Mouse (Mus musculus): ENCODE data around the gene Kcnh6. TPM values are rescaled to one million over a fixed set of nuclear protein-coding genes. Genes with fewer than 3 reads are reported as not detected.
"Not testable (repeated sequence)": the region's sequence is repeated elsewhere in the genome, so short reads cannot be mapped to it uniquely, and the experiment has no call there.

The Kcnh6 gene
- total RNA-seq, 1 experiment from 2014 or later: 0.21 TPM

DNA sequence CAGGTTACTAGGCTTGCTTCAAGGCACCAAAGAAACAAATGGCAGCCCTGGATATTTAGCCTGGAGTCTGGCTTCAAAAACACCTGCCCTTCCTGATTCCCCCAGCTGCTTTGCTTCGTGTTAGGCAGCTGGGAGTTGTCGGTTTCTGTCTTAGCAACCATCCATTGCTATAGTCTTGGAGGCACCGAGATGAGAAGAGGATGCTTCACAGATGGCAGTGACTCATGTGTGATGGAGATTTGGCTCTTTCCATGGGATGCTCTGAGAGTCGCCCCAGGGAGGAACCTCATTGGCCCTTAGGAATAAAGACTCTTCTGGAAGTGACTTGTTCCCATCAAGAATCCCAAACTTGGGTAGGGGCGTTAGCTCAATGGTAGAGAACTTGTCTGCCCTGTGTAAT lies 8.5 kb downstream of the Kcnh6 start:
- DNase-seq: no peak

DNA sequence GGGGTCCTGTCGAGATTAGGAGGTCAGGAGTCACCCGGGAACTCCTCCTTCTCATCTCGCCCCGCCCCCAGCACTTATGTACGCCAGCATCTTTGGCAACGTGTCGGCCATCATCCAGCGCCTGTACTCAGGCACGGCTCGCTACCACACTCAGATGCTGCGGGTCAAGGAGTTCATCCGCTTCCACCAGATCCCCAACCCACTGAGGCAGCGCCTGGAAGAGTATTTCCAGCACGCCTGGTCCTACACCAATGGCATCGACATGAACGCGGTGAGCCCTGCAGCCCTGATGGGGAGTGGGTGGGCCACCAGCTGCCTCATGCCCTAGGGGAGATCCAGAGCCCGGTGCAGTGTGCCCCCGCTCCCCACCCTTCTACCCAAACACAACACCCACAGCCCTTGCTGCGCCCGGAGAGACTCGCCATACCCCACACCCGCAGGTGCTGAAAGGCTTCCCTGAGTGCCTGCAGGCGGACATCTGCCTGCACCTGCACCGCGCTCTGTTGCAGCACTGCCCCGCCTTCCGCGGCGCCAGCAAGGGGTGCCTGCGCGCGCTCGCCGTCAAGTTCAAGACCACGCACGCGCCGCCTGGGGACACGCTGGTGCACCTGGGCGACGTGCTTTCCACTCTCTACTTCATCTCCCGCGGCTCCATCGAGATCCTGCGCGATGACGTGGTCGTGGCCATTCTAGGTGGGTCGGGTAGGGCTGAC lies 12.3 kb downstream of the Kcnh6 start:
- DNase-seq: no peak

DNA sequence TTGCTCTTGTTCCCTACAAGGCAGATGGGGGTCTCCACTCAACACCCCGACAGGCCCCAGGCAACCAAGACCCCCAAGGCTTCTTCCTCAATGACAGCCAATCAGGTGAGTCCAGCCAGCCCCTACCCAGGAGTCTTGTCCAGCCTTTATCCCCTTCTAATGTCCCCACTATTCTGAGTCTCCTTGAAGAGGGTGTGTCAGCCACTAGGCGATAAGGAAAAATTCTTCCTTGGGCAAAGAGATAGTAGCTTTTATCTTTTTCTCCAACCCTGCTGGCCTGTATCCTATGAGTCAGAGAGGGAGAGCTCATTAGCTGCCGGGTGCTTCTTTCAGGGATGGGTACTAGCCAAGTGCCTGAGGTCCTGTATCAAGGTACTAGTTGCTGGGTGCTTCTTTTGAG lies 17.9 kb downstream of the Kcnh6 start:
- DNase-seq: no peak

DNA sequence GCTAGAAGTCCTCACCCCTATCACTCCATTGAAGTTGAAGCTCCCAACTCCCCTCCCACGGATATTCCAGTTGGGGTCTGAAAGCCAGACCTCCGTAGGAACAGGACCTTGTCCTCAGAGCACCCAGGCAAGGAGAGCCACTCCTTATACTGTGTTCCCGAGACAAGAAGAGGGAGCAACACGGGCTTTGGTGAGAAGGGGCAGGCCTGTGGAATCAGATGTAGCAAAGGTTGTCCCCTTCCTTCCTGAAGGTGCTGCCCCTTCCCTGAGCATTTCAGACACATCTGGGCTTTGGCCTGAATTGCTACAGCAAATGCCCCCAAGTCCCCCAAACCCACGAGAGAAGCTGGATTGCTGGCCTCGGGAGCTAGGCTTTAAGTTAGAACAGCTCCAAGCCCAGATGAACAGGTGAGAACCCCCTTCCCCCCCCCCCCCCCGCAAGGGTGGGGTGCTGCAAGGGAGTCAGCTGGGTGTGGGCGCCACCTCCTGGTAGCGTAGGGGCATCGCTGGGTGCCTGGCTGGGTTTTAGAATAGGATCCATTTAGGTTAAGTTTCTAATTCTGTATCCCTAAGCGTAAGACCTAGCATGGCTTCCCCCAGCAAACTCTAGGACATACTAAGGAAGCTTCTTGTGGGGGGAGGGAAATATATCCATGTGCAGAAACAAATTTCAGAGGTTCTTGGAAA lies 18.7 kb downstream of the Kcnh6 start:
- DNase-seq: peak; percentile 64

DNA sequence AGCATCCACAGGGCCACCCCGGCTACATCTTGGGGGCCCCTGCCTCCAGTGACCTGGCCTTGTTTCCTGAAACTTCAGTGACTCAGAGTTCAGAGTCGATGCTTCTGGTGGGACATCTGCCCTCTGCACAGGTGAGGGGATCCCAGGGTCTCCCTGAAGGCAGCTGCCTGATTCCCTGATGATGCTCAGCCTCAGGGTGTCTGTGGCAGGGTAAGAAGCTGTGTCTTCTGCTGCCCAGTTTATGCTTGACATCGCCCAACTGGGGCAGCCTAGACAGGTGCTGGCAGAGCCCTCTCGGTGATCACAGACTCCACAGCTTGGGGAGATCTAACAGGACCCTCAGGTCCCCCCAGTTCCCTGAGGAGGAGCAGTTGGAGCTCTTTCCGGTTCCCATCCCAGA lies 19.7 kb downstream of the Kcnh6 start:
- no peak for DNase-seq

DNA sequence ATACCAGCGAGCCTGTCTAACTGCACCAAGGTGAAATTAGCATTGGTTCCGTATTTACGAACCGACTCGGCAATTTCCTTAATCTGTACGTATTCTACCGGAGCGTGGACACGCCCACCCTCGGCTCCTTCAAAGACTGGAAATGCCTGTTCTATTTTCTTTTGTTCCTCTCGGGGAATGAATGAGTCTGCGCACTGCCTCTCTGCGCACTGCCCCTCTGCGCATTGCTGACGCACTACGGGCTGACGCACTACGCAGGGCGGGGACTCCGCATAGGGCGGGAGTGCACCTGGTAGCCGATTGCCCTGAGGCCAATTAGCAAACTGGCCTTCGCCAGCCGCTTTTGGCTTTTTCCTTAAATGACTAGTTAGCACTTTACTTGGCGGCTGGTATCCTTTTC lies 24.1 kb downstream of the Kcnh6 start:
- DNase-seq: not testable (repeated sequence)

DNA sequence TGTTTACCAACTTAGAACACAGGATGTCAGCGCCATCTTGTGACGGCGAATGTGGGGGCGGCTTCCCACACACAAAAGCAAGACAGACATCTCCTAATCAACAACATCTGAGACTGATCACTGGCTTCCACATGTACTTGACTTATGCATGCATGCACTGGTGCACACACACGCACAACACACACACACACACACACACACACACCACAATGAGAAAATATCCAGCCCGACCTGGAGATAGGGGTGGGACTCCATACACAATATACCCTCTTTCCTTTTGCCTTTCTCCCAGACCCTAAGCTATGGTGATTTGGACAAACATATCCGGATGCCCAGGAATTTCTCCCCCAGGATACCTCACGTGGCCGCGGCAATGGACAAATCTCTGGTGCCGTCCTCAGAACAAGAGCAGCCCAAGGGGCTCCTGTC lies 25.6 kb downstream of the Kcnh6 start:
- no peak for DNase-seq

DNA sequence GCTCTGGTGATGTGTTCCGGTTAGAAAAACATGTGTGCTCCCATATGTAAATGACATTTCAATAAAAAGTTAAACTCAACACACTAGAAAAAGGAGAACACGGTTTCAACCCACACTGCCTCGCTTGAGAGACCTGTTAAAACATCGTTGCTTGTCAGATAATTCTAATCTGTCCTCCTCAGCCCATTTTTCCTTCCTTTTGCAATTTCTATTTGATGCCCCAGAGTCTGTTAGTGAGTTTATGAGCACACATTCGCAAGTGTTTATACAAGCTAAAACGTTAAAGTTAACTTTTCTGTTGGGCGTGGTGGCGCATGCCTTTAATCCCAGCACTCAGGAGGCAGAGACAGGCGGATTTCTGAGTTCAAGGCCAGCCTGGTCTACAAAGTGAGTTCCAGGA lies 27.1 kb downstream of the Kcnh6 start:
- no peak for DNase-seq

DNA sequence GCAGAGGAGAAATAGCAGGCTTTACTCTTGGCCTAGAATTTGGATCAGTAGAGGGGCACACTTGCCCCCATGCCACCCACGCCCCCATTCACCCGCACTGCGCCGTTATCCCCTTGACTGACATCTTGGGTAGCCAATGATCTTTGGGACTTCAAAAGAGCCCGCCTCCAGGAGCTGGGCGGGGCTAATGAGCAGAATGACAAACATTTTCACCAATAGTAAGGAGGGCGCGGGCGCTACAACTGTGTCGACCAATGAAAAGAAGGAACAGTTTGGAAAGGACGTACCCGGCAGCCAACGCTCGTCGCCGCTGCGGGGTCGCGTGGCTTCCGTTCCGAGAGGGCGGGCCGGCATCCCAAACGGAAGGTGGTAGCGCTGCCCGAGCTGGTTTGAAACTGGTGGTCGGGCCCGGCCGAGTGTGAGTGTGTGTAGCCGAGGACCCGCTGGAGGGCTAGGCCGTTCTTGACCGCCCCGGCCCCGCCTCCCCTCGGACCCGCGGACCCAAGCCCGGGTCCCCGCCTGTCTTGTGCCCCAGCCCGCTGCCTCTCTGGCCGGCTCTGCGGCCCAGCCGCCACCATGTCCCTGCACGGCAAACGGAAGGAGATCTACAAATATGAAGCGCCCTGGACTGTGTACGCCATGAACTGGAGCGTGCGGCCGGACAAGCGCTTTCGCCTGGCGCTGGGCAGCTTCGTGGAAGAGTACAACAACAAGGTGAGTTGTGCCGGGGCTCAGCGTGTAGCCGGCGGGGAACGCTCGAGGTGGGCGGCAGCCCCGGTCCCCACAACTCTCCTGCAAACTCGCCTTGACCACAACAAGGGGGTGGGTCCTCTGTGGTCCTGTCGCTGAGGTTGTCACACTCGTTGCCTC lies 28.9 kb downstream of the Kcnh6 start, which contains the start of gene Dcaf7:
TSS of gene Dcaf7 (plus strand) at position 325 of the 870 bp plus-strand sequence.
- DNase-seq: peak; percentile 94

DNA sequence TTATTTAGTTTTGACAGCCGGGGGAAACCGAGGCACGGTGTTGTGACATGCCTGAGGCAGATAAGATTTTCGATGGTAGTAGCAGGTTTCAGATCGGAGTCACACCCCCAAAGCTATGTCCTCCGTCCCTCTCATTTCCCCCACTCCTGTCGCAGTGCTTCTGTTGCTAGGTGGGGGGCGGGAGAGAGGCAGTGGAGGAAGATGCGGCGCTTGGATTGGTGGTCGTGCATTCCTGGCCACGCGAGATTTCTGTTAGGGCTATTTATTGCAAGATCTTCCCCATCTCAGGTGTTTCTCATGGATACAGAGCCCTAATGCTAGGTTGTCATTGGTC lies 29.5 kb downstream of the Kcnh6 start:
- no peak for DNase-seq

DNA sequence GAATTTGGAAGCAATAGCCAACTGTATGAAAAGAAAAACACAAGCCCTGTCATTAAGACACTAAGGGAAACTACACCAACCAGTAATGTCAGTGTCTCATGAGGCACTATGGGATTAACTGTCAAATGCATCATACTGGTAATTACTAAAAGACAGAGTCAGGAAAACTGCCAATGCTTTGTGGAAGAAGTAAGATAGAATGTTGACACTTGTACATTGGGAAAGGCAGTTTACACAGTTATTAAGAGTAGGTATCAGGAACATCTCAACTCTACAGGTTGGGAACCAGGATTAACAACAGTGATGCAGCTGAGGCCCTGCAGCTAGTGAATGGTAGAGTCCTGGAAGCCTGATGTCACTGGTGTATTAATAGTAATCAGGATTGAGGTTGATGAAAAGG lies 36.4 kb downstream of the Kcnh6 start:
- DNase-seq: no peak

DNA sequence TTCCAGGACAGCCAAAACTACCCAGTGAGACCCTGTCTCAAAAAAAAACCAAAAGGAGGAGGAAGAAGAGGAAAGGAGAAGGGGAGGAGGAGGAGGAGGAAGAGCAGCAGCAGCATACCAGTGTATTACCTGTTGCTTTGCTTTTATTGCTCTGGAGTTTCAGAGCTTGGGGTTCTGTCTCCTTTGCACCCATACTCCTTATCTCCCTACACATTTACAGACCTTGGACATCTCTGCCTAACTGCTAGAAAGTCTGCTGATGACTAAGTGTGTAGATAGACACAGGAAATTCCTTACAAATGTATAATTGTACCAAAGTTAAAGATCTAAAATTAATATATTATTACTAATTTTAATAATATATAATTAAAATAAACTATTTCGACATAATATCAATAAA lies 37.3 kb downstream of the Kcnh6 start:
- DNase-seq: no peak

DNA sequence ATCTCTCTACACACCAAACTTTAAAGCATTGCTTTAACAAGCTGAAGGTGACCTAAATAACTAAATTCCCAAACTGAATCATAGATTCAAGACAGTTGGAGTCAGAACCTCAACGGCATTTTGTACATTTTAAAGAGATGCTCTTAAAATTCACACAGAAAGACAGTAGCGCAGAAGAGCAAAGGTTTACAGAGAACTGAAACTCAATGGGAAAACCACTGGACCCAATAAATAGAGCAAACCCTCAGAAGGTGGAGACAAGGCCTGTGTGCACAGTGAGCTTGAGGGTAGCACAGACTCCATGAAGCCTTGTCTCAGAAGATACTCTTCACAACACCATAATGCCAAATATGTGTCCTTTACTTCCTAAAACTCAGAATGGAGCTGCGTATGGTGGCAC lies 37.9 kb downstream of the Kcnh6 start:
- no peak for DNase-seq

DNA sequence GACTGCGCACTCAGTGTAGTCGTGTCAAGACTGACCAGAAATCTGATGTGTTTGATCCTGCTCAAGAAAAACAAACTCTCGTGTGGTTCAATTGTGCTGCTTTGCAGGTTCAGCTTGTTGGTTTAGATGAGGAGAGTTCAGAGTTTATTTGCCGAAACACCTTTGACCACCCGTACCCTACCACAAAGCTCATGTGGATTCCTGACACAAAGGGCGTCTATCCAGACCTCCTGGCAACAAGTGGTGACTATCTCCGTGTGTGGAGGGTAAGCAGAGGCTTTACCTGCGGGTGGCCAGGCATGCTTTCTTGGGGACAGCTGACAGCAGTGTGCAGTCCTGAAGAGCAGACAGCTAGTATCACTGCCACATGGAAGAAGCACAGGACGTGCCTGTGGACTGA lies 38.7 kb downstream of the Kcnh6 start:
- DNase-seq: no peak

DNA sequence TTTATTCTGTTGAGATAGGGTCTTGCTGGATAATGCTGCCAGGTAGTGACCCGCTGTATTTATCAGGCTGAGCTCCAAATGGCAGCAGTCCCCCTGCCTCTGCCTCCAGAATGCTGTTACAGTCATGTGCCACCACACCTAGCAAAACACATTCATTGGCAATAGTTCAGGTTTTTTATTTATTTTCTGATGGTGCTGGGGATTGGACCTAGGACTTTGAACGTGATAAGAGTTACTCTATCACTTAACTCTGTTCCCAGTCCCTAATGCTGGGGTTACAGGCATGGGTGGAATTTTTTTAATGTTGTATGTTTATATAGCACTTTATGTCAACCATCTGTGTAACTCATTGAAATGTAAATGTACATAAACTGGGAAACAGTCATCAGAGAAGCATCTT lies 46.0 kb downstream of the Kcnh6 start:
- no peak for DNase-seq

DNA sequence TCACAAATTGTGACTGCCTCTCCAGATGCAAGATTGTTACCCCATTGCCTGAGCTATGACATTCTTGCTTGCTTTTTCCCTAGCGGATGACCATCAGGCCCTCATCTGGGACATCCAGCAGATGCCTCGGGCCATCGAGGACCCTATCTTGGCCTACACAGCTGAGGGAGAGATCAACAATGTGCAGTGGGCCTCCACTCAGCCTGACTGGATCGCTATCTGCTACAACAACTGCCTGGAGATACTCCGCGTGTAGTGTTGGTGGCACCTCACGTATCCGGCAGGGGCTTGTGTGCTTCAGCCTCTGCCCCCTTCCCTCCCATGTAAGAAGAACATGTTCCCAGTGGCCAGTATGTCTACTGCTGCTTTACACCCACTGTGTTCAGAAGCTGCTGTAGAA lies 46.7 kb downstream of the Kcnh6 start:
- no peak for DNase-seq

DNA sequence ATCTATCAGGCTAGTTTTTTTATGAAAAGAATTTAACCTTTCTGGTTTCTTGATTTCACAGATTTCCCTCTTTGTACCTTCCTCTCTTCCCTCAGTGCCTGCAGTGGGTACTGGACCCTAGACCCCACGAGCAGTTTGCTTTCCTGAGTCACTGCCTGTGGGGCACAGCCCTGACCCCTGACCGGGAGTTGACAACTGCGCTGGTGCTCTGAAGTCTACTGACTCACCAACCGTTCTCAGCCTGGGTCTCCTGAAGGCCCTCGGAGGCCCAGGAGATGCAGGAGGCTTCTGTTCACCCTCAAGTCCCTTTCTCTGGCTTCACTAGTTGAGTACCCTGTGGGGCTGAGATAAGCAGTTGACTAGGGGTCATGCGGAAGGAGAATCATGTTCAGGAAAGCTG lies 47.4 kb downstream of the Kcnh6 start:
- no peak for DNase-seq

DNA sequence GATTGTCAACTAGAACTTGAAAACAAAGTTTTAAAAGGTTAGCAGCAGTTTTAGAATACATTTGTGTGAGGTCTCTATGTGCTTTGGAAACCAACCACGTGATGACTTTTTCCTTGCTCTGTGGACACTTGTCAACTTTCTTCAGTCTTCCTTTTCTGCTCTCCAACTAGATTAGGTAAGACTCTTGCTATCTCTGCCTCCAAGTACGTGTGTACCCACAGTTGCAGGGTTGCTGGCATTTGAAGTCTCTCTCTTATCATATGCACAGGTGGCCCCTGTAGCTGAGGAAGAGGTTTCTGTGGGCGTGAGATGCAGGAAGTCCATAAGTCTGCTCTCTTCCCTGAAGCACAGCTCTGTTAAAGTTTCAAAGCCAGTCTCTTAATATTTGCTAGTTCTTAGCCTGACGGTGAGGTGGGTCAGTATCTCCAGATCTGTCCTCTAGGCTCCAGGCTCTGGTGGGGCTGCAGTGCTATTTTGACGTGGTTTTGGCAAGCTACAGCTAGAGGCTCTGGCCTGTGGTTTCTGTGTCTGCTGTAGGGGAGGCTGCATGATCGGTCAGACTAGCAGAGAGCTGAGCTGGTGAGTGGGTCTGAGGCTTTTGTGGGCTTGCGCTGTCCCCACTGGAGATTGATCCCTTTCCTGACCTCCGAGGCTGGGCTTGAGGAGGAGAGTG lies 49.0 kb downstream of the Kcnh6 start:
- no peak for DNase-seq

DNA sequence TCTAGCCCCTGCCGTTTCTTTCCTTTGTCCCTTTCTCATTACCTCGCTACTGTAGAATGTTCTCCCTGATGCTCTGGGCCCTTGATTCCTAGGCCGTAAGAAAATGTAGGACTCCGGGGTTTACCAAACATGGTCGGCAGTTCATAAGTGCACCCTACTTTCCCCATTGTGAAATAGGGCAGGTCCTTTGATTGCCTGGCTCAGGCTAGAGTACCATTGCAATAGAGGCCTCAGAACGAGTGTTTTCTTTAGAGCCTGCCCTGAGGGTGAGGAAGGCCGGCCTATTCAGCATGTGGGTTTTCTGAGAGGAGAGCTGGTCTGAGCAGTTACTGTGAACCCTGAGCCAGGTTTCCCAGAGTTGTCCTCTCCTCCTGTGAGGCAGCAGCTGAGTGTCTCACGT lies 50.1 kb downstream of the Kcnh6 start:
- no peak for DNase-seq

DNA sequence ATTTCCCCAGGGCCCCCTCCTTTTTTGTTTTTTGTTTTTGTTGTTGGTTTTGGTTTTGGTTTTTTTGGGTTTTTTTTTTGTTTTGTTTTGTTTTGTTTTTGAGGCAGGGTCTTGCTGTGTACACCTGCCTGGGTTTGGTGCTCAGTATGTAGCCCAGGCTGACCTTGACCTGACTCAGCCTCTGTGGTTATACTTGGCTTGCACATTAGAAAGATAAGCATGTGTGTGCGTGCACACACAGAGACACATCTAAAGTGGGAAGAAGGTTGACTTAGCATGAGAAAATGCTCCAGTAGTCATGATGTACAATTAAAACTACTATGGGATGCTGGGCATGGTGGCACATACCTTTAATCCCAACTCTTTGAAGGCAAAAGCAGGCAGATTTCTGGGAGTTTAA lies 52.6 kb downstream of the Kcnh6 start:
- DNase-seq: no peak

DNA sequence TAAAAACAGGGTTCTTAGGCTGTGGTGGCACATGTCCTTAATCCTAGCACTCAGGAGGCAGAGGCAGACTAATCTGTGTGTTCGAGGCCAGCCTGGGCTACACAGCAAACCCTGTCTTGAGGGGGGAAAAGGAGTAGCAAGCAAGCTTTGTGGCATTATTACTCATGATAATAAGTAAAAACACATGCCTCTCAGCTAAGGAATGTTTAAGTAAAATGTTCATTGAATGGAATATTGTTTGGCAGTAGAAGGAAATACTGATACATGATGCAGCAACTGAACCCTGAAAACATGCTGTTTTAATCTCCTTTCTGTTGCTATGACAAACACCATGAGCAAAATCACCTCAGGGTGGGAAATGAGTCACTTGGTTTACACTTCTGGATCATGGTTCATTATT lies 53.4 kb downstream of the Kcnh6 start:
- DNase-seq: no peak

DNA sequence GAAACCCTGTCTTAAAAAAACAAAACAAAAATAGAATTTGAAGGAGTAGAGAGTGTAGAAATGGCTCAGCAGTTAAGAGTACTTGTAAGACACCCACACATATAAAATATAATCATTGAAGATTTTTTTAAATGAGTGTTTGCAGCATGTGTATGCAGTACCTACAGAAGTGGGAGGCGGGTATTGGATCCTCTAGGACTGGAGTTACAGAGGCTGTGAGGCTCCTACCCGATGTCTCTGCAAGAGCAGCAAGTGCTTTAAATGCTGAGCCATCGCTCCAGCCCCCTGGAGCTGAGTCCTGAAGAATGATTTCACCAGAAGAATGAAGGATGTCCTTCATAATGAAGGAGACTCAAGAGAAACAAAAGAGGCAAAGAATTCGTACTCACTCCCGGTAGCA lies 55.8 kb downstream of the Kcnh6 start:
- DNase-seq: no peak

All from adrenal gland, postnatal 25 days (tissue).